Mouse (Mus musculus): ENCODE data around the gene Rbbp5. TPM values are rescaled to one million over a fixed set of nuclear protein-coding genes. Genes with fewer than 3 reads are reported as not detected.
"Not testable (repeated sequence)": the region's sequence is repeated elsewhere in the genome, so short reads cannot be mapped to it uniquely, and the experiment has no call there.

Gene Rbbp5
- polyA plus RNA-seq, 1 experiment: 9.1 TPM

DNA sequence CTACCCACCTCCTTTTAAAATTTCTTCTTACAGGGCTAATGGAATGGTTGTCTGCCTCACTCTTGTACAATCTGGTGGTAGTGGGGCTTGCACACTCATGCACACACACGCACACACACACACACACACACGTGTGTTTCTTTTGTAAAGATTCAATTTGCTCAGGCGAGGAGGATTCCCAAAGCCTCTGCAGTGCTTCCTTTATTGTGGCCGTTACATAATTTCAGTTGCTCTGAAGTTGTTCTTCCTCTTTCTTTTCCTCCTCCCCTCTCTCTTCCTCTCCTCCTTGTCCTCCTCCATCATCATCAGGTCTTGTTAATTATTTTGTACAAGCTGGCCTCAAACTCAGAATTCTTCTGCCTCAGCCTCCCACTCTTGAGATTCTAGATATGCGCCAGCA, 39.8 kb upstream of the Rbbp5 start:
- TF ChIP-seq POLR2A (IDR thresholded peaks at IDR 0.05; ENCODE audit: control insufficient read depth, low read depth, low read length) (no peak), CTCF (IDR thresholded peaks at IDR 0.05; ENCODE audit: control insufficient read depth, insufficient read depth, insufficient replicate concordance, low read depth, low read length) (no peak)
- Histone ChIP-seq H3K27ac (ENCODE audit: control insufficient read depth, insufficient read depth, low read depth, low read length) (no peak overlapping the region), H3K4me3 (ENCODE audit: control insufficient read depth, low read depth, low read length) (no peak overlapping the region), H3K4me1 (ENCODE audit: control insufficient read depth, insufficient read depth, low read length) (no peaks in the 10 kb centered on the region), H3K36me3 (ENCODE audit: control insufficient read depth, insufficient read depth, low read length) (no peaks in the 10 kb centered on the region; the same call in 1 of the 2 replicates), H3K27me3 (ENCODE audit: control insufficient read depth, insufficient read depth, low read length) (no peaks in the 10 kb centered on the region)

DNA sequence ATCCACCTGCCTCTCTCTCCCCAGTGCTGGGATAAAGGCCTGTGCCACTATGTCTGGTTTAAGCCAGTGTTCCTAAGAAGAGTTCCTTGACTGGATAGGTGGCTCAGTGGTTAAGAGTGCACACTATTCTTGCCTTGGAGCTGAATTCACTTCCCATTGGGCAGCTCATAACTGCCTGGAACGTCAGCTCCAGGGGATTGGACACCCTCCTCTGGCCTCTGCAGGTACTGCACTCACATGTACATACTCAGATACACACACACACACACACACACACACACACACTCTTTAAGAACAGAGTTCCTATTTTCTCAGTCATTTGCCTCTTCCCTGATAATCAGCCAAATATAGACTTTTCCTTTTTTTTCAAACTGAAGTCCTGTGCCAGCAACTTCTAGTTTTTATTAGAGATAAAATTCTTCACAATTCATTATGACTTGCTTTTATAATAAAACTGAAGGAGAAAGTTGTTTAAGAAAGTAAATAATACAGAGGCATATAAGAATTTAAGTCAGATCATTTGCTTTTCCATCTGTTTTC, 36.2 kb upstream of the Rbbp5 start:
- no peaks in the 10 kb centered on the region for H3K4me1 ChIP-seq (ENCODE audit: control insufficient read depth, insufficient read depth, low read length)
- no peak overlapping the region for H3K4me3 ChIP-seq (ENCODE audit: control insufficient read depth, low read depth, low read length)
- H3K27me3 ChIP-seq (ENCODE audit: control insufficient read depth, insufficient read depth, low read length): no peaks in the 10 kb centered on the region
- no peaks in the 10 kb centered on the region; the same call in 1 of the 2 replicates for H3K36me3 ChIP-seq (ENCODE audit: control insufficient read depth, insufficient read depth, low read length)
- H3K27ac ChIP-seq (ENCODE audit: control insufficient read depth, insufficient read depth, low read depth, low read length): no peak overlapping the region
- TF ChIP-seq POLR2A (IDR thresholded peaks at IDR 0.05; ENCODE audit: control insufficient read depth, low read depth, low read length) (no peak), CTCF (IDR thresholded peaks at IDR 0.05; ENCODE audit: control insufficient read depth, insufficient read depth, insufficient replicate concordance, low read depth, low read length) (no peak)

DNA sequence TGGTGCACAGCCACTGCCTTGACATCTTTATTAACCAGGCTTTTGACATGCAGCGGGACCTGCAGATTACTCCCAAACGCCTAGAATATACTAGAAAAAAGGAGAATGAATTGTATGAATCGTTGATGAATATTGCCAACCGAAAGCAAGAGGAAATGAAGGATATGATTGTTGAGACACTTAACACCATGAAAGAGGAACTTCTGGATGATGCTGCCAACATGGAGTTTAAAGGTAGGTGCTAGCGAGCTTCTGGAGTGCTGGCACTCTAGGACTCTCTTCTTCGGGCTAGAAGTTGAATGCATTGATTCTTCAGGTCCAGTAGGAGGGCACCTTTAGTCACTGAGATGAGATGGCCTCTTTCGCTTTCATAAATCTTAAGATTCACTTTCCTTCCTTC, 27.4 kb upstream of the Rbbp5 start:
- TF ChIP-seq POLR2A (IDR thresholded peaks at IDR 0.05; ENCODE audit: control insufficient read depth, low read depth, low read length) (no peak), CTCF (IDR thresholded peaks at IDR 0.05; ENCODE audit: control insufficient read depth, insufficient read depth, insufficient replicate concordance, low read depth, low read length) (no peak)
- Histone ChIP-seq H3K27me3 (ENCODE audit: control insufficient read depth, insufficient read depth, low read length) (no peaks in the 10 kb centered on the region), H3K36me3 (ENCODE audit: control insufficient read depth, insufficient read depth, low read length) (no peaks in the 10 kb centered on the region), H3K4me3 (ENCODE audit: control insufficient read depth, low read depth, low read length) (no peak overlapping the region), H3K27ac (ENCODE audit: control insufficient read depth, insufficient read depth, low read depth, low read length) (no peak overlapping the region), H3K4me1 (ENCODE audit: control insufficient read depth, insufficient read depth, low read length) (no peaks in the 10 kb centered on the region)

DNA sequence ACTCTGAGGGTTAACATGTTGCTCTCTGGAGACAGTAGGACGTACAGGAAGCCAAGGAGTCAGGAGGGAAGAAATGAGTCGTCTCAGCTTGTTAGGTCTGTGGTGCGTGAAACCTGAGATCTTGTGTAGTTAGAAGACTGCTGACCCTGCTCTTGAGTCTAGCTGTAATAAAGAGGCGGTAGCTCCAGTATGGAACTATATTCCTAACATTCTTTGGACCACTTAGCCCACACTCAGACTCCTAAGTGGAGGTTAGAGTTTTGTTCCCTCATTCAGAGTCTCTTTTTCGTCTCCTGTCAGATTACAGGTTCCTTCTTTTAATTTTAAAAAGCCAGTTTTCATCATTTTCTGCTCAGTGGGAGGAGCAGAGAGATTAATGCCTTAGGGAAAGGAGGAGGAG, 12.5 kb upstream of the Rbbp5 start:
- Histone ChIP-seq H3K4me1 (ENCODE audit: control insufficient read depth, insufficient read depth, low read length) (no peaks in the 10 kb centered on the region), H3K36me3 (ENCODE audit: control insufficient read depth, insufficient read depth, low read length) (peaks cover 3% of the 10 kb centered on the region; the same call in 1 of the 2 replicates), H3K4me3 (ENCODE audit: control insufficient read depth, low read depth, low read length) (no peak overlapping the region), H3K27me3 (ENCODE audit: control insufficient read depth, insufficient read depth, low read length) (no peaks in the 10 kb centered on the region), H3K27ac (ENCODE audit: control insufficient read depth, insufficient read depth, low read depth, low read length) (no peak overlapping the region)
- TF ChIP-seq CTCF (IDR thresholded peaks at IDR 0.05; ENCODE audit: control insufficient read depth, insufficient read depth, insufficient replicate concordance, low read depth, low read length) (no peak), POLR2A (IDR thresholded peaks at IDR 0.05; ENCODE audit: control insufficient read depth, low read depth, low read length) (no peak)

DNA sequence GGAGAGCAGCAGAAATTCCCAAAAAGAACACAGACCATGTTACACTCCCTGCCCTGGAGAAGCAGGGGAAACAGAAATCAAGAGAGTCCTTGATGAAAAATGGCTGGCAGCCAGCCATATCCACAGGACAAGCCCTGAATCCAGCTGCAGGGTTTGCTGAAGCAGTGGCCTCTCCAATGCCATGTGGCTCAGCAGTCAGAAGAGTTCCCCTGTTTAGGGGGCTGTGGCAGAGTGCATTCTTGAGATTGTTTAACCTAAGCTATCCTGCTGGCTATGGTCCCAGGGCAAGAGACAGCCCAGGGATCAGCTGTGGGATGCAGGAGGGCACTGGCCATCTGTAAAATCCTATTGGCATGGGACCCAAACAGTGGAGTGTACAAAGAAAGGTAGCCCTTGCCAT, 8.2 kb upstream of the Rbbp5 start:
- H3K36me3 ChIP-seq (ENCODE audit: control insufficient read depth, insufficient read depth, low read length): no peaks in the 10 kb centered on the region
- no peak for TF ChIP-seq CTCF (IDR thresholded peaks at IDR 0.05; ENCODE audit: control insufficient read depth, insufficient read depth, insufficient replicate concordance, low read depth, low read length)
- no peak for TF ChIP-seq POLR2A (IDR thresholded peaks at IDR 0.05; ENCODE audit: control insufficient read depth, low read depth, low read length)
- no peak overlapping the region for H3K27ac ChIP-seq (ENCODE audit: control insufficient read depth, insufficient read depth, low read depth, low read length)
- H3K27me3 ChIP-seq (ENCODE audit: control insufficient read depth, insufficient read depth, low read length): no peaks in the 10 kb centered on the region
- H3K4me3 ChIP-seq (ENCODE audit: control insufficient read depth, low read depth, low read length): no peak overlapping the region
- no peaks in the 10 kb centered on the region for H3K4me1 ChIP-seq (ENCODE audit: control insufficient read depth, insufficient read depth, low read length)

DNA sequence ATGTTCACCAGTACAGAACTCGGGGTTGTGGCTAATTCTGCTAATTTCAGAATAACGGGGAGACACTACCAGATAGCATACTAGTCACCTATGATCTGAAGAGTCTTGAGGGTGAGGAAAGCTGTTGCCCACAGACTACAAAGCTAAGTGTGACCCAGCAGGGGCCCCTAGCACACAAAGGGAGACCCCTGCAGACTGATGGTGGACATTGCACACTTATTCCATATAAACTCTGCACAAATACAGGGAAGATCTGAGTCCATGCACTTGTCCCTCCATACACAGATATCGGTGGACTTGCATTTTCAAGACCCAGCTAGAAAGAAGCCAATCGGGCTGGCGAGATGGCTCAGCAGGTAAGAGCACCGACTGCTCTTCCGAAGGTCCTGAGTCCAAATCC, 7.6 kb upstream of the Rbbp5 start:
- TF ChIP-seq CTCF (IDR thresholded peaks at IDR 0.05; ENCODE audit: control insufficient read depth, insufficient read depth, insufficient replicate concordance, low read depth, low read length) (no peak), POLR2A (IDR thresholded peaks at IDR 0.05; ENCODE audit: control insufficient read depth, low read depth, low read length) (no peak)
- Histone ChIP-seq H3K36me3 (ENCODE audit: control insufficient read depth, insufficient read depth, low read length) (no peaks in the 10 kb centered on the region), H3K27me3 (ENCODE audit: control insufficient read depth, insufficient read depth, low read length) (no peaks in the 10 kb centered on the region), H3K27ac (ENCODE audit: control insufficient read depth, insufficient read depth, low read depth, low read length) (no peak overlapping the region), H3K4me1 (ENCODE audit: control insufficient read depth, insufficient read depth, low read length) (no peaks in the 10 kb centered on the region), H3K4me3 (ENCODE audit: control insufficient read depth, low read depth, low read length) (no peak overlapping the region)

DNA sequence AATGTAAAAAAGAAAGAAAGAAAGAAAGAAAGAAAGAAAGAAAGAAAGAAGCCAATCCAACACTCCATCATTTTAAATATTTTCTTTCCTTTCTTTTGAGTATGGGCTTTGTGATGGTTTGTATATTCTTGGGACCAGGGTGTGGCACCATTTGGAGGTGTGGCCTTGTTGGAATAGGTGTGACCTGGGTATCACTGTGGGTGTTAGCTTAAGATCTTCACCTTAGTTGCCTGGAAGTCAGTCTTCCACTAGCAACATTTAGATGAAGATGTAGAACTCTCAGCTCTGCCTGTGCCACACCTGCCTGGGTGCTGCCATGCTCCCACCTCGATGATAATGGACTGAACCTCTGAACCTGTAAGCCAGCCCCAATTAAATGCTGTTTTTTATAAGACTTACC, 7.1 kb upstream of the Rbbp5 start:
- H3K36me3 ChIP-seq (ENCODE audit: control insufficient read depth, insufficient read depth, low read length); H3K27me3 ChIP-seq (ENCODE audit: control insufficient read depth, insufficient read depth, low read length); H3K4me3 ChIP-seq (ENCODE audit: control insufficient read depth, low read depth, low read length); H3K4me1 ChIP-seq (ENCODE audit: control insufficient read depth, insufficient read depth, low read length); H3K27ac ChIP-seq (ENCODE audit: control insufficient read depth, insufficient read depth, low read depth, low read length): not testable (repeated sequence)

DNA sequence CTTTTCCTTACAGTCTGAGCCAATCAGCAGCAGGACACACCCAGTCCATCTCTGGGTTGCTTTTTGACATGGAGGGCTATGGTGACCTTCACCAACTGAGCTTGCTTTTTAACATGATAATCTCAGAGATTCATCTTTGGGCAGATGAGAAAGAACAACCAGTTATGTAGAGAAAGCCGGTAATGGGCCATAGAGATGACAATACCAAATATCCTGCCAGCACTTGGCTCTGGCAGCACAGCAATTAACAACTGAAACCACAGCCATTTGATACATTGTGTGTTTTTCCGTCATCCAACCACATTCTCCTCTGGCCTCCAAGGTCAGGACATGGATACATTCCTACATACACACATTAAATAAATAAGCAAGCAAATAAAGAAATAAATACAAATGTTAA, 6.1 kb upstream of the Rbbp5 start:
- Histone ChIP-seq H3K36me3 (ENCODE audit: control insufficient read depth, insufficient read depth, low read length) (no peaks in the 10 kb centered on the region), H3K27me3 (ENCODE audit: control insufficient read depth, insufficient read depth, low read length) (no peaks in the 10 kb centered on the region), H3K4me1 (ENCODE audit: control insufficient read depth, insufficient read depth, low read length) (no peaks in the 10 kb centered on the region), H3K27ac (ENCODE audit: control insufficient read depth, insufficient read depth, low read depth, low read length) (no peak overlapping the region), H3K4me3 (ENCODE audit: control insufficient read depth, low read depth, low read length) (no peak overlapping the region)
- no peak for TF ChIP-seq POLR2A (IDR thresholded peaks at IDR 0.05; ENCODE audit: control insufficient read depth, low read depth, low read length)
- no peak for TF ChIP-seq CTCF (IDR thresholded peaks at IDR 0.05; ENCODE audit: control insufficient read depth, insufficient read depth, insufficient replicate concordance, low read depth, low read length)
